Comparison of ENCODE assay signal across 7 mouse cellular contexts in the genomic region with DNA sequence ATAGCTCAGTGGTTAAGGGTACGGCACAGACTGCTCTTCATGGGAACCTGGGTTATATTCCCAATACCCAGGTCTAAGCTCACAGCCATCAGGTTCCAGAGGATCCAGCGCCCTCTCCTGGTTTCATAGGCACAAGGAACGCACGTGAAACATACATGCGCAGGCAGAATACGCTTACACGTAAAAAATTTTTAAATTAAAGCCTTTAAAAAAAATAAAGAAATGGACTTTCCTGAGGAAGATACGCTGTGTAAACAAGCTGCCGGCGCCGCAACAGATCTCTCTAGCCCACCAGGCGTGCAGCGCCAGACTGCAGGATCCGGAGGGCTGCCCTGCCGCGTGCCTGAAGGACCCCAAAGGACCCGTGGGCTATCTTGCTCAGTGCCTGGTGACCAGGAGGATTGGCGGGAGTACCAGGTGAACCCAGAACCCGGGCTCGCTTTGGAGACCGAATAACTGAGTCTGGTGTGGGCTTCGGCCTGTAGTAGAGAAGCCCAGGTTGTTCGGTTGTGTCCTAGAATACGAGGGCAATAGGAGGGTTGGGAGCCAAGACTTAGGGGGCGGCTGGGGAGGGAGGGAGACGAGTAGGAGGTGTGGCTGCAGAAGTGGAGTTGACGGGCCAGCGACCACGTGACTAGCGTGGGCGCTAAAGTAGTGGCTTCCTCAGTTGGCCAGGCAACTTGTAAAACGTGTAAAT. TPM values are rescaled to one million over a fixed set of nuclear protein-coding genes. Genes with fewer than 3 reads are reported as not detected.
DNase-seq lines count a peak whose midpoint lies in the region; ATAC-seq lines count a peak whose summit lies in the region.

A gene (plus strand): TSS at position 359 of the 697 bp plus-strand sequence.

- peak within 1 kb of the TSS; percentile 93 for H3K4me2 ChIP-seq in midbrain, embryonic 13.5 days (replicated peaks)

- peak; percentile 97 for ATAC-seq in granulocyte monocyte progenitor cell, adult 5-6 weeks (replicated peaks; ENCODE audit: poor library complexity, severe bottlenecking)
- peak; percentile 98 for ATAC-seq in midbrain, embryonic 13.5 days

- under 1% methylated on average over 32 of the region's 32 CpGs for WGBS in embryonic facial prominence, embryonic 10.5 days
- under 1% methylated on average over 32 of the region's 32 CpGs for WGBS in limb, embryonic 10.5 days
- under 1% methylated on average over 32 of the region's 32 CpGs for WGBS in midbrain, embryonic 13.5 days

- peaks cover 13% of the 10 kb centered on the region for H3K4me1 ChIP-seq in embryonic facial prominence, embryonic 10.5 days
- H3K4me1 ChIP-seq in limb, embryonic 10.5 days, result peaks cover 9% of the 10 kb centered on the region
- H3K4me1 ChIP-seq in midbrain, embryonic 13.5 days (replicated peaks), result peaks cover 11% of the 10 kb centered on the region

- H3K9me3 ChIP-seq in embryonic facial prominence, embryonic 10.5 days, result no peaks in the 10 kb centered on the region
- H3K9me3 ChIP-seq in limb, embryonic 10.5 days (replicated peaks), result no peaks in the 10 kb centered on the region
- no peaks in the 10 kb centered on the region for H3K9me3 ChIP-seq in midbrain, embryonic 13.5 days

- DNase-seq in adrenal gland, postnatal 10 days, result peak; percentile 92
- peak; percentile 93 for DNase-seq in embryonic facial prominence, embryonic 10.5 days (ENCODE audit: low spot score)
- peak; percentile 81 for DNase-seq in kidney, adult 11 months
- DNase-seq in limb, embryonic 10.5 days (ENCODE audit: low spot score), result peak; percentile 95
- DNase-seq in spleen, adult 12 weeks (ENCODE audit: low spot score), result peak; percentile 88

- peak within 1 kb of the TSS; percentile 91 for H3K27ac ChIP-seq in embryonic facial prominence, embryonic 10.5 days (replicated peaks)
- H3K27ac ChIP-seq in limb, embryonic 10.5 days, result peak within 1 kb of the TSS; percentile 87
- peak within 1 kb of the TSS; percentile 67 for H3K27ac ChIP-seq in midbrain, embryonic 13.5 days

- H3K27me3 ChIP-seq in embryonic facial prominence, embryonic 10.5 days (replicated peaks; ENCODE audit: low read depth, poor library complexity, severe bottlenecking), result no peaks in the 10 kb centered on the region
- no peaks in the 10 kb centered on the region for H3K27me3 ChIP-seq in limb, embryonic 10.5 days (ENCODE audit: low read depth, poor library complexity, severe bottlenecking)
- no peaks in the 10 kb centered on the region for H3K27me3 ChIP-seq in midbrain, embryonic 13.5 days

- H3K4me3 ChIP-seq in embryonic facial prominence, embryonic 10.5 days, result peak within 1 kb of the TSS; percentile 78
- peak within 1 kb of the TSS; percentile 64 for H3K4me3 ChIP-seq in limb, embryonic 10.5 days
- peak within 1 kb of the TSS; percentile 57 for H3K4me3 ChIP-seq in midbrain, embryonic 13.5 days (replicated peaks)

- peaks cover 46% of the 10 kb centered on the region for H3K36me3 ChIP-seq in embryonic facial prominence, embryonic 10.5 days (replicated peaks)
- peaks cover 48% of the 10 kb centered on the region for H3K36me3 ChIP-seq in limb, embryonic 10.5 days
- peaks cover 31% of the 10 kb centered on the region for H3K36me3 ChIP-seq in midbrain, embryonic 13.5 days

- peak within 1 kb of the TSS; percentile 60 for H3K9ac ChIP-seq in midbrain, embryonic 13.5 days (replicated peaks)

RNA-seq across cellular contexts. Expression of the gene that starts here (rescaled TPM):
- 10 to 100 TPM; 16.5 to 20.2 TPM for total RNA-seq in adrenal gland, postnatal 10 days (2021)
- polyA plus RNA-seq in embryonic facial prominence, embryonic 10.5 days (2016; fragmentation: Nextera tagmentation; extraction: Ambion mirVana), result 107 and 115 TPM in 2 replicates
- 54.0 and 59.5 TPM in 2 replicates for total RNA-seq in granulocyte monocyte progenitor cell, adult 5-6 weeks (2014; fragmentation: Nextera tagmentation)
- 22.1 and 28.4 TPM in 2 replicates for total RNA-seq in granulocyte monocyte progenitor cell, adult 5-6 weeks (2017)
- 103 and 117 TPM in 2 replicates for polyA plus RNA-seq in limb, embryonic 10.5 days (2016; fragmentation: Nextera tagmentation; extraction: Ambion mirVana)
- 69.7 and 71.3 TPM in 2 replicates for polyA plus RNA-seq in midbrain, embryonic 13.5 days (2015; fragmentation: Nextera tagmentation; extraction: Ambion mirVana)

Comparison
In these comparisons a context has a peak if more than half of its experiments do, and no peak if none do; other contexts are left out.
1. Peak in every context shown above with its lines: DNase-seq, ATAC-seq, H3K4me3 ChIP-seq and H3K27ac ChIP-seq.